Mouse (Mus musculus): ENCODE results near the gene Sirpa. TPM values are rescaled to one million over a fixed set of nuclear protein-coding genes. Genes with fewer than 3 reads are reported as not detected.

Gene Sirpa
- total RNA-seq, 1 experiment from 2014 or later, result 38.3 TPM

DNA sequence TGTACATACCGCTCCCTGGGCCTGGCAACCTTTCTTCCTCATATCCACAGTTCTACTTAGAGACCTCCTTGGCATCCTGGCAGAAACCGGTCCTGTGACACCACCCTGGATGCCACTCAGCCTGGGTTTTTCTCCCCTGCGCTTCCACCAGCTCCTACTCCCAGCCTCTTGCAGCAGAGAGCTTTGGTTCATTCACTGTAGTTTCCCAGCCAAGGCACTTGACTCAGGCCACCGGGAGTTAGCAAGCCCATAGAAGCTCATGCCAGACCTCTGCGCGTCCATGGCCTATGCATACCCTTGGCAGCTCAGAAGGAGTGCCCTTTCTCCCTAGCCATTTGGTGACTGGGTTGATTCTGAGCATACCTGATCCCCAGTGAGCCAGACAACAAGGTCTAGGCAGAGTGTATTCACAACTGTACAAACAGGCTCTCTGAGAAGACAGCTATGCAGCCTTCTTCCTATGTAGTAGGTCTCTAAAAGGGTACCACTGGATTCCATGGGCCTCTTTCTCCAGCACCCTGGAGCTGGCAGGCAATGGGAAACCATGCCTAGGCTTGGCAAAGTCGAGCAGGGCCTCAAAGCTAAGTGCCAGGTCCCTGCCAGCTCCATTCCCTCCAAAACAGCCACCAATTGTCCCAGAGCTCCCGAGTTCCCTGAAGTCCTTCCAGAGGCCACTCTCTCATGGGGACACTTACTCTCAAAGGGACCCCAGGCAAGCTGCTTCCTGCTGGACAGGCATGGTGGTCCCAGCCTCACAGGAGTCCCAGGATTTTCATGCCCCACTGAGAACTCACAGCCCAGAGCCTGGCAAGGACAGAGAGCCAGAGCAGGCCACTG lies 15.8 kb upstream of the Sirpa start:
- no peak for ATAC-seq (replicated peaks in 1 of 2; ENCODE audit: insufficient read depth in 1 of 2, low FRiP score in 2 of 2, low TSS enrichment in 1 of 2, low read depth in 1 of 2, poor library complexity in 2 of 2, severe bottlenecking in 2 of 2)

DNA sequence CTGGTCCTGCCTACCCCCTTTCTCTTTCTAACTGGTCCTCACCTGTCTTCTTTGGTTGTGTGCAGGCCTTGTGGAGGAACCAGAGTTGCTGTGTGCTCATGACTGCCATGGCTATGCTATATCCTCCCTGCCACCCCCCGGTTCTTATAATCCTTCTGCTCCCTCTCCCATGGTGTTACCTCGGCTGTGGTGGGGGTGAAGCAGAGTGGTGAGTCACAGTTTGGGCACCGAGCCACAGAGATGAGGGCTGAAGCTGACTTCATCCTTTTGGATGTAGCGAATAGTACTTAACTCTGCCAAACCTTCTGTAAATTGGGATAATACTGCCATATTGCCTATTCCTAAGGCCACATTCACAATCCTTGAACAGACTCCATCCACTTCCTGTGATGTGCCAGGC lies 12.0 kb upstream of the Sirpa start:
- ATAC-seq (replicated peaks in 1 of 2; ENCODE audit: insufficient read depth in 1 of 2, low FRiP score in 2 of 2, low TSS enrichment in 1 of 2, low read depth in 1 of 2, poor library complexity in 2 of 2, severe bottlenecking in 2 of 2), result no peak

DNA sequence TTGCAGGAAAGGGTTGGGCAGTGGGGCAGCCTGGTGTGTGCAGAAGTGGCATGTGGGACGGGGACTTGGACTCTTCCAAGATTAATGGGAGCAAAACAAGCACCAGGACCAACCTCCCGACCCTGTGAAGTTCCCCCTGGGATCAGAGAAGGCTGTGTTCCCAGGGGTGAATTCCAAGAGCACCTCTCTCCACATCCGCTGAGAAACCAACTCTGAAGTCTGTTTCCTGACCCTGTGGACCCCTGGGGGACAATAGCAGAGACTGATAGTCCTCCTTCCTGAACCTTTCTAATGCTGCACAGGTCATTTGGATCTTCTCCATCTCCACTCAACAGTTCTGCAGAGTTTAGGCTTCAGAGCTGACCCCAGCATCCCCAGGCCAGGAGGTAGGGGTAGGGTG lies 10.8 kb upstream of the Sirpa start:
- no peak for ATAC-seq (replicated peaks in 1 of 2; ENCODE audit: insufficient read depth in 1 of 2, low FRiP score in 2 of 2, low TSS enrichment in 1 of 2, low read depth in 1 of 2, poor library complexity in 2 of 2, severe bottlenecking in 2 of 2)

GRCm38 (mm10) chr2:129582261-129582660 lies 10.4 kb upstream of the Sirpa start:
- no peak for ATAC-seq (replicated peaks in 1 of 2; ENCODE audit: insufficient read depth in 1 of 2, low FRiP score in 2 of 2, low TSS enrichment in 1 of 2, low read depth in 1 of 2, poor library complexity in 2 of 2, severe bottlenecking in 2 of 2)

DNA sequence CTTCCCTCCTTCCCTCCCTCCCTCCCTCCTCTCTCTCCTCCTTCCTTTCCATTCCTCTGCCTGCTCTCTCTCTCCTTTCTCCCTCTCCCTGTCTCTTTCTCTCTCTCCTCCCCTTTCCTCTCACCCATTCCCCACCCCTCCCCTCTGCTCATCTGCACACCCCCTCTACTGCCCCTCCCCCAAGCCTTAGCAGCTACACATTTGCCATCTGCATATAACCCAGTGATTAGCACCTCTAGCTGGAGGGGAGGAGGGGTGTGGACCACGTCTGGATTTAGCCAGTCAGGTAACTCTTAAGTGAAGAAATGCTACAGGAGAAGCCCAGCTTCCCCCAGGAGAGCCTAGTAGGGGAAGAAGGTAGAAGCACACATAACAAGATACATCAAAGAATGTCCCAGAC lies 7.7 kb upstream of the Sirpa start:
- ATAC-seq (replicated peaks in 1 of 2; ENCODE audit: insufficient read depth in 1 of 2, low FRiP score in 2 of 2, low TSS enrichment in 1 of 2, low read depth in 1 of 2, poor library complexity in 2 of 2, severe bottlenecking in 2 of 2), result no peak

DNA sequence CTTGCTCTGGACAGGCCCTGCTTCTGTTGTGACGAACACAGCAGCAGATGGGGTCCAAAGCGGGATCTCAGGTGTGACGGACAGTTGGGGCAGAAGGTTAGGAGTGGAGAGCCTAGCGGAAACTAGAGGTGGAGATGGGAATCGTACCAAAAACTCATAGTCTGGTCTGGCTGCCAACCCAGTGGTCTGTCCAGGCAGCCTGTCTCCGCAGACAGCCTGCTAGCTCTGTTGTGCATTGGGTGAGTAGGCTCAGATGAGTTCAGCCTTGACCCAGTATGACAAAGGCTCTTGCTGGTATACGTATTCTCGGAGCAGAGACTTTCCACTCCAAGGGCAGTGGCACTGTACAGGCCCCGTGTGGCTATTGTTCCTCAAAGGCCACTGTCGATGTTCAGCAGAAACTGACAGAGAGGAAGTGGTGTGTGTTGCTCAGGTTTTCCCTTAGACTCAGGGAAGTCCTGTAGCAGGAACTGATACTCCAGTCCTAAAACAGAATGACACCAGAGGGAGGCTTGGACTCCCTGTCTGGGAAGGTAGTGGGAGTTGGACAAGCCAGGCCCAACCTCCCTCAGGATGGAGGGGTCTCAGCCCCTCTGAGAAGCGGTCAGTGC lies 6.6 kb upstream of the Sirpa start:
- peak; percentile 81 to 88 for ATAC-seq (replicated peaks in 1 of 2; ENCODE audit: insufficient read depth in 1 of 2, low FRiP score in 2 of 2, low TSS enrichment in 1 of 2, low read depth in 1 of 2, poor library complexity in 2 of 2, severe bottlenecking in 2 of 2)

DNA sequence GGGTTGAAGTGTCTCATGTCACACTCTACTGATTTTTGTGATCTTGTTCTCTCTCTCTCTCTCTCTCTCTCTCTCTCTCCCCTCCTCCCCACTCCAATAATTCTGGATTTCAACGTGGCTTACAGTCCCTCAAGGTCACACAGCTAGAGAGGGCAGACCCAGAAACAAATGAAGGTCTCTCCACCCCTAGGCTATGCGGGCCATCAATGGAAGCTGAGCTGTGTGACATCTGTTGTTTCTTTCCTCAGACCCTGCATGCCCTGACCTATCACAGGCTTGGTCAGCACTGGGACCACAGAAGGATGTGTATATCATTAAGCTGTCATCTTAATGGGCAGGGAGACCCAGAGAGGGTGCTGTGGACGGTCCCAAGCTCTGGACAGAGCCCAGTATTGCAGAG lies 5.4 kb upstream of the Sirpa start:
- no peak for ATAC-seq (replicated peaks in 1 of 2; ENCODE audit: insufficient read depth in 1 of 2, low FRiP score in 2 of 2, low TSS enrichment in 1 of 2, low read depth in 1 of 2, poor library complexity in 2 of 2, severe bottlenecking in 2 of 2)

GRCm38 (mm10) chr2:129587825-129588251 lies 4.8 kb upstream of the Sirpa start:
- no peak for ATAC-seq (replicated peaks in 1 of 2; ENCODE audit: insufficient read depth in 1 of 2, low FRiP score in 2 of 2, low TSS enrichment in 1 of 2, low read depth in 1 of 2, poor library complexity in 2 of 2, severe bottlenecking in 2 of 2)

GRCm38 (mm10) chr2:129591897-129592296 lies 738 bp upstream of the Sirpa start:
- ATAC-seq (replicated peaks in 1 of 2; ENCODE audit: insufficient read depth in 1 of 2, low FRiP score in 2 of 2, low TSS enrichment in 1 of 2, low read depth in 1 of 2, poor library complexity in 2 of 2, severe bottlenecking in 2 of 2), result peak in 1 of 2 experiments; percentile 23; a peak in 1 of 4 replicates

DNA sequence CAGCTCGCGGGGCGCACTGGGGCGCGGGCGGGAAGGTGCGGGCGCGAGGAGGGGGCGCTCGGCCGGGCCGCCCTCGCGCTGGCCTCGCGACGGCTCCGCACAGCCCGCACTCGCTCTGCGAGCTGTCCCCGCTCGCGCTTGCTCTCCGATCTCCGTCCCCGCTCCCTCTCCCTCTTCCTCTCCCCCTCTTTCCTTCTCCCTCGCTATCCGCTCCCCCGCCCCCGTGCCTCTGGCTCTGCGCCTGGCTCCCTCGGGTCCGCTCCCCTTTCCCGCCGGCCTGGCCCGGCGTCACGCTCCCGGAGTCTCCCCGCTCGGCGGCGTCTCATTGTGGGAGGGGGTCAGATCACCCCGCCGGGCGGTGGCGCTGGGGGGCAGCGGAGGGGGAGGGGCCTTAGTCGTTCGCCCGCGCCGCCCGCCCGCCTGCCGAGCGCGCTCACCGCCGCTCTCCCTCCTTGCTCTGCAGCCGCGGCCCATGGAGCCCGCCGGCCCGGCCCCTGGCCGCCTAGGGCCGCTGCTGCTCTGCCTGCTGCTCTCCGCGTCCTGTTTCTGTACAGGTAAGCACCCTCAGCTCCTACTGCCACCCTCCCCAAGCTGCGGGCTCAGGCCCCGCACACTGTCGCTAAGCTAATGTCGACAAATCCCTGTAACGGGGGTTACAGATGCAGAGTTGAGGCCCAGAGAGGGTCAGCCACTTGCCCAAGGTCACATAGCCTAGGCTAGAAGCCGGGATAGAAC lies 673 bp downstream of the Sirpa start:
- ATAC-seq (replicated peaks in 1 of 2; ENCODE audit: insufficient read depth in 1 of 2, low FRiP score in 2 of 2, low TSS enrichment in 1 of 2, low read depth in 1 of 2, poor library complexity in 2 of 2, severe bottlenecking in 2 of 2), result no peak

DNA sequence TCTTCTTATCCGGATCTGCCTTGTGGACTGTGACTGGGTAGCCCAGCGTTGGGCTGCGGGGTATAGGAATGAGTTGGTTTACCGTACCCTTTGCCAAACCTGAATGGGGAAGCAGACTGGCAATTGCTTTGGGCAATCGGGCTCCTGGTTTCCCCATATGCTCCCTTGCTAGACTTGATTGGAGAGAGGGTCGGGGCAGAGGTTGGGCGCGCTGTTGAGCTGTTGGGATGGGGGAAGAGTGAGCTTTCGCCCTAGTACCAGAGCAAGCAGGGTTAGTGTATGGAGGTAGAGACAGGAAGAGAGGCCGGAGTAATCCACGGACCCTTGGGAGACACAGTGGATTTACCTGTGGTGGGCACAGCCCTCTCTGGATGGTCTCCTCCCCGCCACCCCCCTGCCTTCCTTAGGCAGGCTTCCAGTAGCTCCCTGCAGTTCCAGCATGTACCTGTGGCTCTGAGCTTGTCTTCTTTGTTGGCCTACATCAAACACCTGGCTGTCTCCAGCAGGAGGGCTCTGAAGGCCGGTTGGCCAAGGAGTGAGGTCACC lies 1.3 kb downstream of the Sirpa start:
- peak in 1 of 2 experiments; percentile 23; a peak in 1 of 4 replicates for ATAC-seq (replicated peaks in 1 of 2; ENCODE audit: insufficient read depth in 1 of 2, low FRiP score in 2 of 2, low TSS enrichment in 1 of 2, low read depth in 1 of 2, poor library complexity in 2 of 2, severe bottlenecking in 2 of 2)

DNA sequence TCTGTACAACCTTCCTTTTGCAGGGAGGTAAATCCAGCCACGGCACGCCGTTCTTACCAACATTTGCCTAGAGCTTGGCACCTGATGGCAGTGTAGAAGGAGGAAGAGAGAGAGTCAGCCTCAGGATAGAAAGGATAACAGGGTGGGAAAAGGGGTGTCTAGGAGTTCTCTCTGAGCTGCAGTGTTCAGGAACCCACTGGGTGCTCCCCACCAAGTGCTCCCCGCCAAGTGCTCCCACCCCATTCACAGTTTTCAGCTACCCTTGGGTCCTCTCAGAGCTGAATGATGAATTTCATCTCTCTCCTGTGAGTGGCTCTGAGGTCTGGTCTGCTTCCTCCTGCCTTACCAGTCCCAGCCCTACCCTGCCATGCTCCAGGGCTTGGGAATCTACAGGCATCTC lies 1.9 kb downstream of the Sirpa start:
- no peak for ATAC-seq (replicated peaks in 1 of 2; ENCODE audit: insufficient read depth in 1 of 2, low FRiP score in 2 of 2, low TSS enrichment in 1 of 2, low read depth in 1 of 2, poor library complexity in 2 of 2, severe bottlenecking in 2 of 2)

DNA sequence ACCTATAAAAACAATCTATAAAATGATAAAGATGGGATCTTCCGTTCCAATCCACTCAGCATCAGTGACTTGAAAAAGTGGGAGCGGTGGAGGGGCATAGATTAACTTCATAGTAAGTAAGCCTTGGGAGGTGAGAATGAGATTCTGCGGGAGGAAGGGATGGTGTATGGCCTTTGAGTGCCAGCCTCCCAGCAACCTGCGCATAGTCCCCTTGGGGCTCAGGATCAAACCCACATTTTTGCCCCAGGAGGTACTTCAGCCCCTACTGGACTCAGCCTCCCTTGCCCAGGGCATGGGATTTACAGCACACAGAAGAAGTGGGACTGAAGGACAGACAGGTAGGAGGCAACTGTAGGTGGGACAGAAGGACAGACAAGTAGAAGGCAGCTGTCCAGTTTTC lies 2.6 kb downstream of the Sirpa start:
- no peak for ATAC-seq (replicated peaks in 1 of 2; ENCODE audit: insufficient read depth in 1 of 2, low FRiP score in 2 of 2, low TSS enrichment in 1 of 2, low read depth in 1 of 2, poor library complexity in 2 of 2, severe bottlenecking in 2 of 2)

- peak; percentile 55 to 59 for ATAC-seq (replicated peaks in 1 of 2; ENCODE audit: insufficient read depth in 1 of 2, low FRiP score in 2 of 2, low TSS enrichment in 1 of 2, low read depth in 1 of 2, poor library complexity in 2 of 2, severe bottlenecking in 2 of 2)
Observed at GRCm38 (mm10) chr2:129595661-129596209, 3.1 kb downstream of the Sirpa start.

DNA sequence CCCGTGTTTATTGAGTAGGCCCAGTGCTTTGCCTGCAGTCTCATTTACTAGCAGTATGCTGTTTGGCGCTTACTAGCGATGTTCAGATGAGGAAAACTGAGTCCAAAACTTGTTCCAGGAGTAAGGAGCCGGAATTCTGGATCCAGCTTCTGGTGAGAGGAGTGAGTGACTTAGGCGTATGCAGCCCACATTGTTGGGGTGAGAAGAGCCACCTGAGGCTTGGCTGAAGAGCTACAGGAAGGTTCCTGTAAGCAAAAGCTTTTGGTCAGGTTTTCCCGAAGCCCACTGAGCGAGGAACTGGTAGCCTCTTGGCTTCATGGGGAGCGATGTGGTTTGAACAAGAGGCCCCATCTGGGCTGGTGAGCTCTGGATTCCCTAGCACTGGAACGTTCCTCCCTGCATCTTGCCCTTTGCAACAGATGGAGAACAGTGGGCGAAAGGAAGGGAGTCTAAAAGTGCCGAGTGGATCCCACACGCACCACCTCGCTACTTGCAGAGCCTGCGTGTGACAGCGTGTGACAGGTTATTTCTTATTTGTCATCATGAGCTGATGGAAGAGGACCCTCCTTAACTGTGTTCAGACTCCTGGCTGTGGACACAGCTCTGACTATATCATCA lies 4.0 kb downstream of the Sirpa start:
- ATAC-seq (replicated peaks in 1 of 2; ENCODE audit: insufficient read depth in 1 of 2, low FRiP score in 2 of 2, low TSS enrichment in 1 of 2, low read depth in 1 of 2, poor library complexity in 2 of 2, severe bottlenecking in 2 of 2), result no peak

- no peak for ATAC-seq (replicated peaks in 1 of 2; ENCODE audit: insufficient read depth in 1 of 2, low FRiP score in 2 of 2, low TSS enrichment in 1 of 2, low read depth in 1 of 2, poor library complexity in 2 of 2, severe bottlenecking in 2 of 2)
Observed at GRCm38 (mm10) chr2:129597581-129597980, 4.9 kb downstream of the Sirpa start.

DNA sequence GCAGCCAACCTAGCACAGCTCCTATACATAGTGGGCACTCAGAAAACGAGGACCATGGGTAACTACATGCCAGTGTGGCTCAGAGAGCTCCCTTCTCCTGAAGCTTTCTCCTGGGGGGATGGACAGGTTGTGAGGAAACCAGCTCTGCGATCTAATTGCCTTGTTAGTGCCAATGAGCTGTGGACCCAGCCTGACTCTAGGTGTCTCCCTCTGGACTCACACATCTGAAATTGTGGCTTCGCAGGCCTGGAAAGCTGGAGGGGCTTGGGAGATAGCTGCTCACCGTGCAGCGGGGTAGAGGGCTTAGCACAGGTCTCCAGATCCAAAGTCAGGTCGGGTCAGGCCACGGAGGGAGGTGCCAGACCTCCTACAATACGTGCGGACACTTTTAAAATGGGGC lies 5.5 kb downstream of the Sirpa start:
- ATAC-seq (replicated peaks in 1 of 2; ENCODE audit: insufficient read depth in 1 of 2, low FRiP score in 2 of 2, low TSS enrichment in 1 of 2, low read depth in 1 of 2, poor library complexity in 2 of 2, severe bottlenecking in 2 of 2), result no peak

Measured in hematopoietic stem cell, adult 5-6 weeks (primary cell).